Mouse (Mus musculus) heart, postnatal 25 days (tissue): ENCODE results near the gene Hira. TPM values are rescaled to one million over a fixed set of nuclear protein-coding genes. Genes with fewer than 3 reads are reported as not detected.
"Not testable (repeated sequence)": the region's sequence is repeated elsewhere in the genome, so short reads cannot be mapped to it uniquely, and the experiment has no call there.

Source experiments
- DNase-seq: peaks from one replicate; pipeline ENCODE4 v3.0.0; 2022; ENCODE audit warnings: low spot score
- intact Hi-C: fragments of 180-260 bp; cut with DNase I; formaldehyde crosslinking; loops from one replicate; pipeline ENCODE4 v1.15.1; 2025
- total RNA-seq, 2 experiments: library from RNA; stranded (reverse); gene quantifications; 2 replicates each; pipeline ENCODE4 v1.2.3; 2021

The Hira gene
- total RNA-seq: 10 to 100 TPM; 21.8 to 24.7 TPM

GRCm38 (mm10) chr16:18876442-18877308 is at the start of gene Hira, which contains the start of gene Mrpl40:
Hira (plus strand) TSS chr16:18877037.
Mrpl40 (minus strand) TSS chr16:18876862.
- DNase-seq: peak; percentile 92
- intact Hi-C loops: no loop called here

GRCm38 (mm10) chr16:18828630-18829029 is 48.2 kb upstream of the Hira start:
- intact Hi-C loops: no loop called here

GRCm38 (mm10) chr16:18829102-18829501 is 47.7 kb upstream of the Hira start:
- intact Hi-C loops: no loop called here
- DNase-seq: no peak

More at GRCm38 (mm10) chr16:18828630-18829029, 48.2 kb upstream of the Hira start:
- no peak for DNase-seq

GRCm38 (mm10) chr16:18833486-18833885 is 43.4 kb upstream of the Hira start:
- intact Hi-C loops: no loop called here

GRCm38 (mm10) chr16:18836073-18836467 is 40.8 kb upstream of the Hira start:
- DNase-seq: no peak
- intact Hi-C loops: no loop called here

More at GRCm38 (mm10) chr16:18833486-18833885, 43.4 kb upstream of the Hira start:
- no peak for DNase-seq

GRCm38 (mm10) chr16:18836468-18837208 is 40.2 kb upstream of the Hira start, which contains the start of the genes 2510002D24Rik and Gm28539:
2510002D24Rik (plus strand) TSS chr16:18836578.
Gm28539 (plus strand) TSS chr16:18836584.
- intact Hi-C loops: no loop called here
- peak; percentile 88 for DNase-seq

GRCm38 (mm10) chr16:18838346-18838745 is 38.5 kb upstream of the Hira start:
- DNase-seq: no peak

GRCm38 (mm10) chr16:18846301-18846820 is 30.5 kb upstream of the Hira start:
- no peak for DNase-seq
- intact Hi-C loops: no loop called here

More at GRCm38 (mm10) chr16:18838346-18838745, 38.5 kb upstream of the Hira start:
- intact Hi-C loops: no loop called here

GRCm38 (mm10) chr16:18849521-18850190 is 27.2 kb upstream of the Hira start:
- DNase-seq, intact Hi-C loops: not testable (repeated sequence)

- no peak for DNase-seq
- intact Hi-C loops: loop anchor here (2.0 kb wide), 1 partner anchor 162 kb away; no protein-coding TSS in a partner anchor
Measured at GRCm38 (mm10) chr16:18858551-18858950, 18.3 kb upstream of the Hira start.

GRCm38 (mm10) chr16:18860186-18860585 is 16.7 kb upstream of the Hira start:
- intact Hi-C loops: no loop called here
- peak; percentile 48 for DNase-seq

- DNase-seq, intact Hi-C loops: not testable (repeated sequence)
Measured at GRCm38 (mm10) chr16:18870495-18870894, 6.3 kb upstream of the Hira start.

- DNase-seq: no peak
- intact Hi-C loops: no loop called here
Measured at GRCm38 (mm10) chr16:18876091-18876441, 771 bp upstream of the Hira start.

- intact Hi-C loops: no loop called here
- peak; percentile 6 for DNase-seq
Measured at GRCm38 (mm10) chr16:18877386-18878090, 701 bp downstream of the Hira start.

- intact Hi-C loops: no loop called here
- no peak for DNase-seq
Measured at GRCm38 (mm10) chr16:18878091-18878720, 1.4 kb downstream of the Hira start.

GRCm38 (mm10) chr16:18884044-18884443 is 7.2 kb downstream of the Hira start:
- intact Hi-C loops: no loop called here
- no peak for DNase-seq

- no peak for DNase-seq
- intact Hi-C loops: no loop called here
Measured at GRCm38 (mm10) chr16:18893840-18894372, 17.1 kb downstream of the Hira start.

GRCm38 (mm10) chr16:18895249-18895648 is 18.4 kb downstream of the Hira start:
- DNase-seq: no peak
- intact Hi-C loops: no loop called here
